Mouse (Mus musculus) embryo, embryonic 10 days (tissue): ENCODE results near the gene Cnot6l.

Source experiments
- DNase-seq: peaks from one replicate; pipeline ENCODE4 v3.0.0-alpha.2; 2015; ENCODE audit warnings: low spot score

Gene Cnot6l

GRCm38 (mm10) chr5:96164021-96164411 lies at the start of gene Cnot6l:
Gene Cnot6l (minus strand): TSS chr5:96164171.
- peak; percentile 24 for DNase-seq

DNA sequence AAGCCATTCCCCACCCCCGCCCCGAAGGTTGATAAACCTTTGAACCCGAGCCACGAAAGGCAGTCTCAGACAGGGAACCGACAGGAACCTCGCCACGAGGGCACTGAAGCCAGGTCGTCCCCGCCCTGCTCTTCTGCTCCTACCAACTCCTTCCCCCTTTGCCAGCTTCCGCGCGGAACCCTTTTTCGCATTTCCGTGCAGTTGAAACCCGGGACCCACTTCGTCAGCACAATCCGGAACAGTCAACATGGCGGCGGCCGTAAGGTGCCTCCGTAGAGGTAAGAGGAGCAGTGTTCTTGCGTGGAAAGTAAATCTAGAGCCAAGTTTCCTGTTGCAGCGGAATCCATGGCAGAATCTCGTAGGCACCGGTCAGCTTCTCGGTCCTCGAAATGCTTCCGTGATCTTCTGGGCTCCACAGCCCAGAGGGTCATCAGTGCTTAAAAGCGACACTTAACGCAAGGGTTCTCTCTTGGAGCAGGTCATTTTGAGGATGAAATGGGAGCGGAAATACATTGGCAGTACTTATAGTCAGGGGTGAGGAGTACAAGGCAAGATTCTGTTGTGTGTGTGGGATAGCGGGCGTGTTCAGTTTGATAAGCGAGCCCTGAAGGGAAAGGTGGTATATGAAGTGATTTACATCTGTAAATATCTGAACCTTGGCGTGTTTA lies 46.1 kb upstream of the Cnot6l start:
- peak; percentile 96 for DNase-seq

DNA sequence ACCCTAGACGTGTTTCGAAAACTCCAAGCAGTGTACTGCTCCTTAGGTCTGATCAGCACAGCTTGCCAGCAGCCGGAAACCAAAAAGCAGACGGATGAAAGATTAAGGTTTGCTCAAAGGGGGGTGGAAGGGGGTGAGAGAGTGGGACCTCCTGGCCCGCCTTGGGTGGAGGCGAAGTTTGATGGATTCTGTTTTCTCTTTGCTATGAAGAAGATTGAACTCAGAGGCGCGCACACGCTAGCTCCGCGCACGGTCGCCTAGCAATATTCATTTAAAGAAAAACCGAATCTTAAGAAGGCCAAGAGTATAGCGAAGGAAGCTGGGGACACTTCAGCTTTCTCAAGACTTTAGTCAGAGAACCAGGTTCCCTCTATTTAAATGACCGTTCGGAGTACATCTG lies 45.5 kb upstream of the Cnot6l start, which contains the start of gene Mrpl1:
Mrpl1 (plus strand) TSS at position 35 of the 400 bp plus-strand sequence.
- DNase-seq = peak; percentile 42

DNA sequence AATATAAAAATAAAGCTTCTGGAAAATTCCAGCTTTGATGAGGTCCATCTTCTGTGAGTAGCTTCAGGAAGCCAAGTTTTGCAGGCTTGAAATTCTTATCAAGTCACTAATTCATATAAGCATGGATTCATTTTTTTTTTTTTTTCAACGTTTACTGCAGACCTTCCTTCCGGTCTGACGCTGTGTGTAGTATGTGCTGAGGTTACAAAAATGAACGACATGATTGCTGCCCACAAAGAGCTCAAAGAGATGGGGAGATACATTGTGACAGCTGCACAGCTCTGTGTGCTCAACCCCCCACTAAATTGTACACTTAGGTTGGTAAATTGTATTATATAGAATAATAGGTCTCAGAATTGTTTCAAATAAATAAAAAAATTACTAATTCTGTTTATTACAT lies 44.6 kb upstream of the Cnot6l start:
- no peak for DNase-seq

DNA sequence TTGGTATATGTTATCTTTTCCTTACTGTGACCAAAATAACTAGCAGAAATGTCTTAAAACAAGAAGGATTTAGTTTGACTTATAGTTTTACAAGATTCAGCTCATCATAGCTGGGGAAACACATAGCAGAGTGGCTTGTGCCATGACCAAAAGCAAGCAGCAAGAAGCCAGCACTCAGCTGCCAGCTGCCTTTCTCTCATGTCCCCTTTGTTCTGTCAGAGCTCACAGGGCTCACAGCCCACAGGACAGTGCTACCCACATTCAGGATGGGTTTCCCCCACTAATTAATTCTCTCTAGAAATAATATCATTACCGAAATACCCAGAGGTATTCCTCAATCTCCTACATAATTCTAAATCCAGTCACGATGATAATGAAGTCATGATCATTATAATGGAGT lies 43.6 kb upstream of the Cnot6l start:
- no peak for DNase-seq

GRCm38 (mm10) chr5:96206897-96207296 lies 42.9 kb upstream of the Cnot6l start:
- DNase-seq = no peak

DNA sequence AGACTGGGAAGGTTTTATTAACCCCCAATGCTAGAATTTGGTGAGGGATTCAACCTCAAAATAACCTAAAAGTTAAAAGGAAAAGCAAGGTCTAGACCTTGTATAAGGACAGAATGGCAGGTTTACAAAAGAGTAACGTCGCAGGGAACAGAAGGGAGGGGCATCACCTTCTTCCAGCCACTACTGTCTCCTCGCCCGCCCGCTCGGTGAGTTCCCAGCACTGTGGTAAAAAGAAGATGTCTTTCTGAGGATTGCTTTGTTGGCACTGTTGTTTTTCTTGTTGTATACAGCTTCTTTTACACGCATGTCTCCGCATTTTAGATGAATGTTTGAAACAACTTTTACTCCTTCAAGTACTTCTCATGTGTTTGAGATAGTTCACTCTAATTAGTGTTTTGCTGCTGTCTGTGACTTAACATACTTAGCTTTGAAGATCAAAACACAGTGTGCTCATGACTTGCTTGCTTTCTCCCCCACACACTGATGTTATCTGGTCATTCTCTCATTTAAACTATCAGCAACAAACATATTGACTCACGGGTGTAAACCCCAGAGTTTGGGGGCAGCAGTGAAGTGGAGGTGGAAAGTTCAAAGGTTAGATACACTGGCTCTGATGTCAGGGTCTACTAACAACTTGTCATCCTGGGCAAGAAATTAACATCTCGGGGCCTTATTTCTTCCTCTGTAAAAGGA lies 37.6 kb upstream of the Cnot6l start:
- no peak for DNase-seq

- DNase-seq = no peak
These were observed 36.3 kb upstream of the Cnot6l start for GRCm38 (mm10) chr5:96200269-96200668.

- no peak for DNase-seq
These were observed 34.3 kb upstream of the Cnot6l start for GRCm38 (mm10) chr5:96198271-96198670.

GRCm38 (mm10) chr5:96196547-96197052 lies 32.6 kb upstream of the Cnot6l start:
- no peak for DNase-seq

DNA sequence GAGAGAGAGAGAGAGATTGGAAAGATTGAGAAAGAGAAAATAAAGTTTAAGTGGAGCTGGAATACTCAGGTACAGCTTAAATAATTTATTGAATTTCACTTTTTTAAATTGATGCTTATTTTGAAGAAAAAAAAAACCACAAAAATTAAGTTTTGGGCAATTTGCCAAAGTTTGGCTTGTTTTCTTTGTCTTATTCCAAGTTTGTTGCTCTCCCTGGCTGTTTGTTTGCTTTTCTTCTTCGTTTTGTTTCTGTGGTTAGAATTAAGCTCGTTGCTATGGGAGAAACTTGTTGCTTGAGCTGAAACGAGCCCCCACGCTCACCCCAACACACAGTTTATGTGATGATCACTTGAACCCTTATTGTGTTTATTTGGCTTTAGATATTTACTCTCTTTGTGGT lies 27.3 kb upstream of the Cnot6l start:
- no peak for DNase-seq

DNA sequence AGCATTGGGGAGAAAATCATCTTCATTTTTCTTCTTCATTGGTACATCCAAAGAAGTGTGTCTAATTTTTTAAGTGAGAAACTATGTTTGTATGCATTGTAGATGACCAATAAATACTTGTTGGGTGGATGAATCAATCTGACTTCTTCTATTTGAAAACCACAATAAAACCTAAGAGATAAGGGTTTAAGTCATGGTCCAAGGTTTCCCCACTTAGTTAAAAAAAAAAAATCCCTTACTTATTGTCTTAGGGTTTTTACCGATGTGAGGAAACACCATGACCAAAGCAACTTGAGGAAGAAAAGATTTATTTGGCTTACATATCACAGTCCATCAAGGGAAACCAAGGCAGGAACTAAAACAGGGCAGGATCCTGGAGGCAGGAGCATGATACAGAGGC lies 25.8 kb upstream of the Cnot6l start:
- DNase-seq = no peak

GRCm38 (mm10) chr5:96183987-96184386 lies 20.0 kb upstream of the Cnot6l start:
- no peak for DNase-seq

- DNase-seq = no peak
These were observed 19.2 kb upstream of the Cnot6l start for GRCm38 (mm10) chr5:96183211-96183610.

GRCm38 (mm10) chr5:96176879-96177358 lies 12.9 kb upstream of the Cnot6l start:
- DNase-seq = no peak

- no peak for DNase-seq
These were observed 12.2 kb upstream of the Cnot6l start for GRCm38 (mm10) chr5:96176121-96176520.

DNA sequence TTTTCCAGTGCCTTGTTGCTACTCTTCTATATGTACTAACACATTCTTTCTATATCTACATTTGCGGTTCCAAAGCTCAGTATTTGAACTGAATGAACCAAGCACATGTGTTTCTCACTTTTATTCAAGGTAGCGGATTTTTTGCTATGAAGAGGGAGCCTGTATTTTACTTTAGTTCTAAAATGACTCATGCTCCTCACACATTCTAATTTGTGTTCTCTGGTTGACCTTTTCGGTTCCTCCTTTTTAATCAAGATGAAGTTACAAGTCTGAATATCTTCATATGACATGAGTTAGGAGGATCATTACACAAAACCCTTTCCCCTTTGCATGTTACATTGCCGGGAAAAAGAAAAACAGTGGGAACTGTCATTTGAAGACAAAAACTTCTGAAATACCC lies 7.8 kb upstream of the Cnot6l start:
- no peak for DNase-seq

DNA sequence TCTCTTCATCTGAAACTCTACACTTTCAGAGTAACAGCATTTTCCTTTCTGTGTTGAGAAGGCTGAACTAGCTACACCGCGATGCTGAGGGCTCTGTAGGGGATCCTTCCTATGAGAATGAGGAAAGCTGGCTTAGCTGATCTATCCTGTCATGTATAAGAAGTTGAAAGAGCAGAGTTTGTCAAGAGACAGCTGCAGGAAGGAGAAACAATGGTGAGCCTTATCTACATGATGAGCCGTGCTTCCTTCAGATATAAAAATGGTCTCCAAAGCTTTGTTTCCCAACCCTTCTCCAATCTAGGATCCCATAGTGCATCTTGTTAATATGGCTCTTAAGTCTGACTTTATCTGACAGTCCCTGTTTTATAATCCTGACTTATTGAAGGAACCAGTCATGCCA lies 6.5 kb upstream of the Cnot6l start:
- no peak for DNase-seq

- no peak for DNase-seq
These were observed 2.8 kb upstream of the Cnot6l start for GRCm38 (mm10) chr5:96166761-96167160.

- DNase-seq = no peak
These were observed 463 bp downstream of the Cnot6l start for GRCm38 (mm10) chr5:96163396-96164020.

- DNase-seq = peak; percentile 87
These were observed 1.3 kb downstream of the Cnot6l start for GRCm38 (mm10) chr5:96162399-96163331.
